9 mouse cellular contexts compared by ENCODE assay signal in genomic region chr7:45720413-45721233, GRCm38 (mm10). TPM values are rescaled to one million over a fixed set of nuclear protein-coding genes. Genes with fewer than 3 reads are reported as not detected.
DNase-seq lines count a peak whose midpoint lies in the region; ATAC-seq lines count a peak whose summit lies in the region.
"Had no signal": no experiment of that assay in that cellular context is flagged by ENCODE, and none has a peak within 500 bp of the region (broad histone marks: within the 10 kb centered on the region; RNA-seq: fewer than 3 reads in every experiment).

TSS of gene Fam83e (plus strand) at chr7:45721212.

- H3K4me1 ChIP-seq in midbrain, embryonic 12.5 days: peaks cover 32% of the 10 kb centered on the region
- peaks cover 31% of the 10 kb centered on the region for H3K4me1 ChIP-seq in midbrain, embryonic 16.5 days (ENCODE audit: control insufficient read depth, insufficient read depth, low read length)
- H3K4me1 ChIP-seq in intestine, embryonic 15.5 days (replicated peaks): peaks cover 37% of the 10 kb centered on the region

- no peak within 1 kb of the TSS for H3K4me3 ChIP-seq in midbrain, embryonic 12.5 days
- H3K4me3 ChIP-seq in midbrain, embryonic 16.5 days (ENCODE audit: low read depth, low read length): no peak within 1 kb of the TSS
- peak within 1 kb of the TSS; percentile 71 for H3K4me3 ChIP-seq in intestine, embryonic 15.5 days (replicated peaks)

- peak; percentile 45 to 50 for DNase-seq in cerebellum, postnatal 10 days
- DNase-seq in naive thymus-derived CD4-positive, alpha-beta T cell, adult 2 months (ENCODE audit: low read depth): peak; percentile 44
- no peak for DNase-seq in layer of hippocampus, postnatal 36 days
- DNase-seq in kidney, postnatal 25 days: no peak
- DNase-seq: kidney, adult 18-20 months had no signal

- no peak within 1 kb of the TSS for H3K9ac ChIP-seq in midbrain, embryonic 12.5 days (replicated peaks)
- H3K9ac ChIP-seq in midbrain, embryonic 16.5 days (ENCODE audit: low read depth, low read length): no peak within 1 kb of the TSS
- H3K9ac ChIP-seq in intestine, embryonic 15.5 days: peak within 1 kb of the TSS; percentile 21

- no peak for ATAC-seq in cerebellum, adult (ENCODE audit: insufficient number of reproducible peaks, low FRiP score, low TSS enrichment)
- ATAC-seq in midbrain, embryonic 12.5 days (ENCODE audit: low FRiP score, low read depth): no peak
- no peak for ATAC-seq in midbrain, embryonic 16.5 days
- ATAC-seq in intestine, embryonic 15.5 days: peak; percentile 82

- H3K36me3 ChIP-seq in midbrain, embryonic 12.5 days: peaks cover 64% of the 10 kb centered on the region
- peaks cover 26% of the 10 kb centered on the region for H3K36me3 ChIP-seq in midbrain, embryonic 16.5 days (ENCODE audit: control insufficient read depth, insufficient read depth, low read length)
- peaks cover 34% of the 10 kb centered on the region for H3K36me3 ChIP-seq in intestine, embryonic 15.5 days

- no peaks in the 10 kb centered on the region for H3K9me3 ChIP-seq in midbrain, embryonic 12.5 days
- H3K9me3 ChIP-seq in midbrain, embryonic 16.5 days (replicated peaks; ENCODE audit: control insufficient read depth, low read length, poor library complexity, severe bottlenecking): no peaks in the 10 kb centered on the region
- no peaks in the 10 kb centered on the region for H3K9me3 ChIP-seq in intestine, embryonic 15.5 days

- H3K27ac ChIP-seq in midbrain, embryonic 12.5 days (replicated peaks): 0 out of 2 replicates have a peak within 1 kb of the TSS, but pooled peaks have one; percentile 15
- no peak within 1 kb of the TSS for H3K27ac ChIP-seq in midbrain, embryonic 16.5 days (ENCODE audit: low read length)
- H3K27ac ChIP-seq in intestine, embryonic 15.5 days: peak within 1 kb of the TSS; percentile 59

- 88% methylated on average over 14 of the region's 14 CpGs for WGBS in midbrain, embryonic 12.5 days
- WGBS in midbrain, embryonic 16.5 days: 82% methylated on average over 13 of the region's 14 CpGs
- WGBS in intestine, embryonic 15.5 days: 66% methylated on average over 14 of the region's 14 CpGs

- no peak within 1 kb of the TSS for H3K4me2 ChIP-seq in midbrain, embryonic 12.5 days (replicated peaks)
- no peak within 1 kb of the TSS for H3K4me2 ChIP-seq in midbrain, embryonic 16.5 days (ENCODE audit: low read length)
- H3K4me2 ChIP-seq in intestine, embryonic 15.5 days (replicated peaks): peak within 1 kb of the TSS; percentile 76

- H3K27me3 ChIP-seq in midbrain, embryonic 12.5 days: no peaks in the 10 kb centered on the region
- H3K27me3 ChIP-seq in midbrain, embryonic 16.5 days (ENCODE audit: control insufficient read depth, insufficient read depth, low read depth, low read length): no peaks in the 10 kb centered on the region
- H3K27me3 ChIP-seq in intestine, embryonic 15.5 days (replicated peaks): no peaks in the 10 kb centered on the region

RNA-seq across cellular contexts. Expression of gene Fam83e, which starts in this region (rescaled TPM):
- 1.3 and 1.6 TPM in 2 replicates for polyA plus RNA-seq in midbrain, embryonic 12.5 days (2016; fragmentation: Nextera tagmentation; extraction: Ambion mirVana)
- polyA plus RNA-seq in midbrain, embryonic 16.5 days (2015; fragmentation: Nextera tagmentation; extraction: Ambion mirVana): 0.48 and 0.62 TPM in 2 replicates
- polyA plus RNA-seq in intestine, embryonic 15.5 days (2015; fragmentation: Nextera tagmentation; extraction: Ambion mirVana): 19.7 and 22.4 TPM in 2 replicates
- total RNA-seq in layer of hippocampus, postnatal 36 days (2021): under 1 TPM; 0.12 to 0.13 TPM

Comparison
In these comparisons a context has a peak if more than half of its experiments do, and no peak if none do; other contexts are left out.
1. DNase-seq: peak in cerebellum, postnatal 10 days (2 of 2) and naive thymus-derived CD4-positive, alpha-beta T cell, adult 2 months (single experiment); none in layer of hippocampus, postnatal 36 days (0 of 2) and kidney, postnatal 25 days (0 of 2).